Mouse (Mus musculus): ENCODE data around the gene Klri2. TPM values are rescaled to one million over a fixed set of nuclear protein-coding genes. Genes with fewer than 3 reads are reported as not detected.

Klri2 gene
- polyA plus RNA-seq, 1 experiment from 2014 or later = not detected

GRCm38 (mm10) chr6:129680379-129680778 is 59.9 kb downstream of the Klri2 start:
- no peak overlapping the region for H3K4me2 ChIP-seq
- no peaks in the 10 kb centered on the region for H3K36me3 ChIP-seq
- H3K27ac ChIP-seq (replicated peaks) = no peak overlapping the region
- H3K9me3 ChIP-seq = no peaks in the 10 kb centered on the region
- H3K9ac ChIP-seq = no peak overlapping the region
- no peaks in the 10 kb centered on the region for H3K4me1 ChIP-seq (replicated peaks)
- H3K4me3 ChIP-seq = no peak overlapping the region
- ATAC-seq (ENCODE audit: low read depth) = no peak
- 67% methylated on average over 1 of the region's 1 CpGs for WGBS
- H3K27me3 ChIP-seq = no peaks in the 10 kb centered on the region

Small RNAs within 50 kb of the gene (microRNA-seq; reads per million reads assigned to microRNA genes)
- not detected for gene Mir680-1

Other genes with a start within 250 kb of the Klri2 start
- 0.06 TPM in 1 of 2 replicates, not detected in the other for gene Olr1, start 233.3 kb downstream of the Klri2 start, polyA plus RNA-seq (2015; fragmentation: Nextera tagmentation; extraction: Ambion mirVana)
- 0.11 and 0.37 TPM in 2 replicates for gene Tmem52b, start 227.9 kb downstream of the Klri2 start, polyA plus RNA-seq (2015; fragmentation: Nextera tagmentation; extraction: Ambion mirVana)
- 173 and 185 TPM in 2 replicates for gene Gabarapl1, start 207.3 kb downstream of the Klri2 start, polyA plus RNA-seq (2015; fragmentation: Nextera tagmentation; extraction: Ambion mirVana)
- gene Klre1, start 162.6 kb downstream of the Klri2 start, polyA plus RNA-seq (2015; fragmentation: Nextera tagmentation; extraction: Ambion mirVana) = not detected in 2 replicates
- gene Klrd1, start 148.7 kb downstream of the Klri2 start, polyA plus RNA-seq (2015; fragmentation: Nextera tagmentation; extraction: Ambion mirVana) = not detected in 2 replicates
- gene Klrk1, start 116.6 kb downstream of the Klri2 start, polyA plus RNA-seq (2015; fragmentation: Nextera tagmentation; extraction: Ambion mirVana) = 0.18 and 0.25 TPM in 2 replicates
- not detected in 2 replicates for gene Klrc3, start 97.1 kb downstream of the Klri2 start, polyA plus RNA-seq (2015; fragmentation: Nextera tagmentation; extraction: Ambion mirVana)
- gene Klrc2, start 79.8 kb downstream of the Klri2 start, polyA plus RNA-seq (2015; fragmentation: Nextera tagmentation; extraction: Ambion mirVana) = not detected in 2 replicates
- not detected in 2 replicates for gene Klrc1, start 61.5 kb downstream of the Klri2 start, polyA plus RNA-seq (2015; fragmentation: Nextera tagmentation; extraction: Ambion mirVana)
- gene Klri1, start 23.4 kb downstream of the Klri2 start, polyA plus RNA-seq (2015; fragmentation: Nextera tagmentation; extraction: Ambion mirVana) = not detected in 2 replicates
- not detected in 2 replicates for gene Gm156, start 43.8 kb upstream of the Klri2 start, polyA plus RNA-seq (2015; fragmentation: Nextera tagmentation; extraction: Ambion mirVana)
- gene Gm17631, start 122.2 kb upstream of the Klri2 start, polyA plus RNA-seq (2015; fragmentation: Nextera tagmentation; extraction: Ambion mirVana) = not detected in 2 replicates
- gene Klra17, start 136.2 kb upstream of the Klri2 start, polyA plus RNA-seq (2015; fragmentation: Nextera tagmentation; extraction: Ambion mirVana) = not detected in 2 replicates
- gene Klra5, start 177.2 kb upstream of the Klri2 start, polyA plus RNA-seq (2015; fragmentation: Nextera tagmentation; extraction: Ambion mirVana) = not detected in 2 replicates